Mouse (Mus musculus) spleen, postnatal 36 days (tissue): ENCODE data around the gene Pacsin2.
"Not testable (repeated sequence)": the region's sequence is repeated elsewhere in the genome, so short reads cannot be mapped to it uniquely, and the experiment has no call there.

ENCODE experiments used
- DNase-seq, 2 experiments: peaks; one replicate each; pipeline ENCODE4 v3.0.0; 2022; ENCODE audit warnings: low spot score in 2 of 2, mixed read lengths in 1 of 2

Pacsin2 gene

GRCm38 (mm10) chr15:83423589-83424384 lies 40.6 kb downstream of the Pacsin2 start:
- DNase-seq: peak; percentile 44 to 69

GRCm38 (mm10) chr15:83422299-83422981 lies 42.0 kb downstream of the Pacsin2 start:
- DNase-seq: peak in 1 of 2 experiments; percentile 65

GRCm38 (mm10) chr15:83419562-83419961 lies 44.8 kb downstream of the Pacsin2 start:
- DNase-seq: no peak

- DNase-seq: no peak
Observed at GRCm38 (mm10) chr15:83418685-83419084, 45.7 kb downstream of the Pacsin2 start.

- DNase-seq: no peak
Observed at GRCm38 (mm10) chr15:83417916-83418315, 46.5 kb downstream of the Pacsin2 start.

GRCm38 (mm10) chr15:83417407-83417806 lies 47.0 kb downstream of the Pacsin2 start:
- DNase-seq: no peak

- DNase-seq: no peak
Observed at GRCm38 (mm10) chr15:83415391-83415790, 49.0 kb downstream of the Pacsin2 start.

GRCm38 (mm10) chr15:83411616-83412015 lies 52.8 kb downstream of the Pacsin2 start:
- DNase-seq: no peak

GRCm38 (mm10) chr15:83410735-83411134 lies 53.7 kb downstream of the Pacsin2 start:
- no peak for DNase-seq

- DNase-seq: no peak
Observed at GRCm38 (mm10) chr15:83410270-83410669, 54.1 kb downstream of the Pacsin2 start.

GRCm38 (mm10) chr15:83408692-83409442 lies 55.5 kb downstream of the Pacsin2 start:
- no peak for DNase-seq

GRCm38 (mm10) chr15:83408216-83408615 lies 56.2 kb downstream of the Pacsin2 start:
- no peak for DNase-seq

GRCm38 (mm10) chr15:83407502-83407901 lies 56.9 kb downstream of the Pacsin2 start:
- DNase-seq: no peak

GRCm38 (mm10) chr15:83405866-83406265 lies 58.5 kb downstream of the Pacsin2 start:
- not testable (repeated sequence) for DNase-seq

- no peak for DNase-seq
Observed at GRCm38 (mm10) chr15:83404008-83404407, 60.4 kb downstream of the Pacsin2 start.

GRCm38 (mm10) chr15:83403016-83403415 lies 61.4 kb downstream of the Pacsin2 start:
- no peak for DNase-seq

GRCm38 (mm10) chr15:83392722-83393121 lies 71.7 kb downstream of the Pacsin2 start:
- no peak for DNase-seq

- DNase-seq: no peak
Observed at GRCm38 (mm10) chr15:83387911-83388310, 76.5 kb downstream of the Pacsin2 start.

- no peak for DNase-seq
Observed at GRCm38 (mm10) chr15:83383633-83384032, 80.8 kb downstream of the Pacsin2 start.

GRCm38 (mm10) chr15:83383136-83383535 lies 81.3 kb downstream of the Pacsin2 start:
- DNase-seq: no peak

GRCm38 (mm10) chr15:83382467-83382866 lies 81.9 kb downstream of the Pacsin2 start:
- no peak for DNase-seq

- DNase-seq: peak; percentile 28 to 59
Observed at GRCm38 (mm10) chr15:83377153-83377552, 87.3 kb downstream of the Pacsin2 start.
